Mouse (Mus musculus) spleen, adult 10 weeks (tissue): Measurements from ENCODE around the gene Gmpr2. TPM values are rescaled to one million over a fixed set of nuclear protein-coding genes. Genes with fewer than 3 reads are reported as not detected.

Experiments
- polyA plus RNA-seq: library from polyadenylated mRNA; stranded (reverse); fragments of 350-450 nt; fragmentation: Illumina TruSeq; extraction: RNeasy Lipid Tissue Mini Kit (QIAGEN cat#74804); gene quantifications from one replicate; pipeline ENCODE4 v1.2.3, GENCODE M21; 2015; ENCODE audit warnings: low replicate concordance; ENCODE audit not compliant: insufficient read depth

The Gmpr2 gene
- polyA plus RNA-seq, result 54.9 TPM

DNA sequence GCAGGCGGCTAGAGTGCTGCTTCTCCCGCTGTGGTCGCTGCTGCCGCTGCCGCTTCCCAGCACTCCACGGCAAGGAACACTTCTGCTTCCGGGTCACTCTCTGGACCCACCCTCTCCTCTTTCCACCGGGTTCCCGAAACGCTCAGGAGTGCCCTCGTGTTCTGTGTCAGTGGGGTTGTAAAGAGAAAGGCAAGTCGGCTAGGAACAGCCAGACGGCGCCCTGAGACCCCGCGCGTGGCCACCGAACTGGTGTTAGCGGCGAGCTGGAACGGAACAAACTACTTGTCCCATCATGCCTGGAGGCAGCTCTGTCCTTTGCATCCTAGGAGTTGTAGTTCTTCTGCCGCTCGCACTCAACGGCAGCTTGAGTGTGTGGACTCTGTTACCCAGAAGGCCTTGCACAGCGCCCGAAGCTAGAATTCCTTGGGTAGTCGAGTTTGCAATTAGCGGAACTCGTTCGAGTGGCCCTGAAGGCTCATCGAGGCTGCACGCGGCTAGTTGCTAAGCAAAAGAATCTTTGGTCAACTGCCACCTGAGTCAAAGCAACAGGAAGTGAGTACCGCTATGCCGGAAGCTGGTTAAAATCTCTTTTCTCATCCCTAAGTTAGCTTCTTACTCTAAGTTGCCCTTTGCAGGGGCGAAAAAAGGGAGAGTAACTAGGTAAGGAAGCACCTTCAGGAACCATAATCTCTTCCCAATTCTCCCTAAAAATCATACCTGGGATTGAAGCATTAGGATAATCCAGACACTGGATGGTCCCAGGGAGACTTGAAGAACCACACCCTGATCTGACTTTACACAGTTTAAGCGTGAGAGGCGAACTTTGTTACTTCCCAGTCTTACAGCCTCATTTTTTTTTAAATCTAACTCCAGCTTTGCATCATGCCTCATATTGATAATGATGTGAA is at the start of gene Gmpr2, which contains the start of gene Nedd8:
Gene Gmpr2 (plus strand): TSS at position 109 of the 908 bp plus-strand sequence.
Gene Nedd8 (minus strand): TSS at position 292 of the 908 bp plus-strand sequence.

DNA sequence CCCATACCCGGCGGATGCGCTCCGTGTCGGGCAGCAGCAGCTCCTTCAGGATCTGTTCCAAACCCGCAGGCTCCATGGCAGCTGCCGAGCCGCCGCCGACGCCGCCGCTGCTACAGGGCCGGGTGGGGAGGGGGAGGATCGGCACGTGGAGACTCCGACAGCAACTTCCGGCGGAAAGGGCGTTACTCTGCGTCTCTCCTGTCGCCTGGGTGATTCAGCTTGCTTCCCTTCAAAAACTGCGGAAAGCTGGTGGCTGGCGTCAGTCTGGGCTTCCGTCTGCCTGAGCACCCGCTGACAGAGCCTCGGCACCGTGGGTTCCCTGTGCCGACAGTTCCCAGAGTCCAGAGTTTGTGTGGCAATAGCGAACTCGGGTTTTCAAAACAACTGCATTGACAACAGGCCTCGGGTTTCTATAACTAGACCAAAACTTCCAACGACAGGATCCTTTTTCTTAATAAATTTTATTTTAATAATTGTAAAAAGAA is 36.2 kb upstream of the Gmpr2 start, which contains the start of gene Ipo4:
Gene Ipo4 (minus strand): TSS at position 435 of the 485 bp plus-strand sequence.

DNA sequence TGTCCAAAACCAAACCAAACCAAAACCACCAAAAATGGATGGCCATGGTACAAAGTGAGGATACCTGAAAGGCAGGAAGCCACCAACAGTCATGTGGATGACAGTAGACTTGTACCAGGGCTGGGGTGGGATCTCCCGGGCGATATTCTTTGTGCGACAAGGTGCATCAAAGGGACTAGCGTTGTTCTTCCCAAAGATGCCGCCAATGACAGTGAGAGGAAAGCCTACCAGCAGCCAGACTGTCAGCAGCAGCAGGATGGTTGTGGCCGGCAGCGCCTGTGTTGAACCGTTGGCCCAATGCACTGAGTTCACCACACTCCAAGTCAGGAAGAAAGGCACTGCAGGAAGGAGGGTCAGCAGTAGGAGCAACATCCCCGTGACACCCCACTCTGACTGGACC is 33.9 kb upstream of the Gmpr2 start, which contains the start of gene Gm49378:
Gene Gm49378 (minus strand): TSS at position 101 of the 400 bp plus-strand sequence.

DNA sequence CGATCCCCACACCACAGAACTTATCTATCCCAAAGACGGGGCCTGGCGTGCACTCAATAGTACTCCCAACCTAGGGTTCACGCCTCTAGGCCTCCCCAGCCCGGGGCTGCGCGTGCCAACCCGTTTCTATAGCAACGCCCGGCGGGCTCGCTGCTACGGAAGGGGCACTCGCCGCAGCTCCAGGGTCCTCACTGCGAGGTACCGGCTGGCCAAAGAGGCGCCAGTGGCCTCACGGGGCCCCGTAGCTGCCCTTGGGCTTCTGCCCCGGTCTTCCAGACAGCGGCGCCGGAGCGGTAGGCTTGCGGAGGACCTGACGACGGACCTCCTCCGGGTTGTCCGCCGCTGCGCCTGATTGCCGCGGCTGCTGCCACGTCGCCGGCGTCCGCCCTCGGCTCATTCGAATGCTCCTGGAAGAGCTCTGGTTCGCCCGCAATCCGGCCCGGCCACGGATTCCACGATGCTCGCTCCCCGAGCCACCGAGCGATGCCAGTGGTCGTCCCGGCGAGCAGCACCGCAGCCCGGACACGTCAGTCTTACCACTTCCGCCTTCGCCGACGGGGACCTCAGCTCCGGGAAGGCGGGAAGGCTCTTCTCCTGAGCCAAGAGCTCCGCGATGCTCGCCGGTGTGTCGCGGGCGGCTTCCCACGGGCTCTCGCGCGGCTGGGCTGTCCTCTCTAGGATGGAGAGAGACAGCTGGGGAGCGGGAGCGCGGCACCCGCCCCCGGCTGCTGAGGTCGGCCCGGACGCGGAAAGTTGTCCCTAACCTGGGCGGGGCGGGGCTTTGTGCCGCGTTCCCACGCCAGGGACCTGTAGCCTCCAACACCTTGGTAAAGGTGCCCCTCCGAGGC is 28.5 kb upstream of the Gmpr2 start, which contains the start of gene Tm9sf1:
Gene Tm9sf1 (minus strand): TSS at position 747 of the 848 bp plus-strand sequence.

DNA sequence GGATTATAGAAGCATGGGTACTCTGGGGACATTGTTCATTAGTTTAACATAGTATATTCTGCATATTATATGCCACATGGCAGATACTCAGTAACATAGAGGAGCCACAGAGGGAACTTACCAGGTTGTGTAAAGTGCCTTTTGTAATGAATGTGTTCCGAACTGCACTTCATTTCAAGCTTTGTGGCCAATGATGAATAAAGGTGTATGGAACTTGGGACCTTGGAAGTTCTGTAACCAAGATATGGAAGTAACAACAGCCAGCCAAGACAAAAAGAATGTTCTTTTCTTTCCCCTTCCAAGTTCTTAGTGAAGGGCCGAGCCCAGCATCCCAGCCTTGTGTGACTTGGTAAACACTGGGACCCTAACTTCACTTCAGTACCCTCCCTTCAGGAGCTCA is 21.9 kb upstream of the Gmpr2 start, which contains the start of gene Tssk4:
Gene Tssk4 (plus strand): TSS at position 301 of the 400 bp plus-strand sequence.

DNA sequence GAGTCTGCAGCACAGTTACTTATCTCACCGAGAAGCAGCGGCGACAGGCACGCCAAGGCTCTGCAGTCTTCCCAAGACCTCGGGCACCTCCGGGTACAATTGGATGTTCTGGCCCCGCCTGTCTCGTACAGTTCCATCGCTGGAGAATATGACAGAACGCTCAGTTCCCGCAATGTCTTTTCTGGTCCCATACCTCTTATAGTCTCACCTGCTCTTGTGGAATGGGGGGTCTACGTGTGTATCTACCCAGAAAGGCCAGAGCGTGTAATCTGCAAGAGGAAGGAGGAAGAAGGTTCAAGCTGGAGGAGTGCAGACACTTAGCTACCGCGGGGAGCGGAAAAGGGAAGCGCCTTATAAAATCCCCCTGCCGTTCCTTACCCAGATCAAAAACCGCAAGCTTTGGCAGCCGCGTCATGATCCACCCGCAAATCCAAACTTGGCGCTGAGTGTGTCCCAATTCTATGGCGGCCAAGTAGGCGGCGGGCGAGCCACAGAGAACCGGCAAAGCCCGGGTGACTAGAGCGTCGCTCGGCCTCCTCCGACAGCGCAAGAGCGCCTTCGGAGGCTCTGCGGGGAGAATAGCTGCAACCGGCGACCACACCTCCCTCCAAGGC is 11.7 kb upstream of the Gmpr2 start, which contains the start of gene Mdp1:
Gene Mdp1 (minus strand): TSS at position 549 of the 614 bp plus-strand sequence.

DNA sequence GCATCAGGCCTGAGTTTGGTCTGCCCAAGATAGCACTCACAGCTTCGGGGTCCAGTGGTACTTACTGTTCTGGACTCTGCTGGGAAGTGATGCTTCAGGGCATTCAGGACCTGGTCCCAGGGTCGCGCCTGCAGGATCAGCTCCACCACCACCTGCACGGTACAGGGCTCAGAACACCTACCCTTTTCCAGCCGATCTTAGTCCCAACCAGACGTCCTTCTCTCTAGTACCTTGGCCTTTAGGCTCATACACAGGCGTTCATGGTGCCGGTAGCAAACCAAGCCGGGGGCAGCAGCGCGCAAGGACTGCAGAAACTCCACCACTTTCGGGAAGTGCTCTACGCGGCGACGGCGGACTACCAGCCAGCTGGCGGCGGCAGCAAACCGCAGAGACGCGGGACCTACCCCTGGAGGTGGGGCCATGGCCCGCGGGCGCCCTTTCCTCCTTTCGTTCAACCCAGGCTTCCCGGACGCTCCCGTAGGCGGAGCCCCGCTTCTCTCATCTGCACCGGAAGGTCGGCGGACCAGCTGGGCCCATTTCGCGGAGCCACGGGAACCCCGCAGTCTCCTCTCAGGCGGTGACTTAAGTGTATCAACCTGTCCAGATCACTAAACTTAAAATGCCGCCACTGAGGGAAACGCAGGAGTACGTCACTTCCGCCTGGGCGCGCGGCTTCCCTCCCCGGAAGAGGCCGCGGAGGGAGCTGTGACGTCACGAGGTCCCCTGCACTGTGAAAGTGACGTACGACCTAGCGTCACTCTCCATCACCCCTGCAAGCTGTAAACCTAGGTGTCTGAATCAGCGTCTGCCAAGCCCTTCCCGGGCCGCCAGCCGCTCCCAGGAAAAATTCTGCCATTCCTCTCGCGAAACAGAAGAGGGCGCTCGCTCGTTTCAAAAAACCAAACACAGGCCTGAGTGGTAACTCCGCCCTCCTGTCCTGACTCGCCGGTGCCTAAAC is 9.7 kb downstream of the Gmpr2 start, which contains the start of gene Tinf2:
Gene Tinf2 (minus strand): TSS at position 661 of the 958 bp plus-strand sequence.

DNA sequence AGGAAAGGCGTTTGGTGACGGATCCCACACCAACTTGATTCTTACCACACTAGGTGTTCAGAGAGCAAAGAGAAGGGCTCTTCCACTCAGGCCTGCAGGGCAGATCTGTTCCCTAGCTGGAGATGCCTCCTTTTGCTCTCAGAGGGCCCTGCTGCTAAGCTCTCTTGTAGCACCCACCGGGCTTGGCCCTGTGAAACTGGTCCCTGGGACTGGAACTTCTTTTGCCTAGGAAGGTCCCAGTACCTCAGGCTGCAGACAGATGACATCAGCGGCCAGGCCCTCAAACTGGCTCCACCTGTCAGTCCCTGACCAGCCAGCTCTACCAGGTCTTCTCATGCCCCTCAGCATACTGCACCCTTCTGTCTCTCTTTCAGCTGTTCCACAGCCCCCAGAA is 42.0 kb downstream of the Gmpr2 start, which contains the start of gene Tgm1:
Gene Tgm1 (minus strand): TSS at position 198 of the 394 bp plus-strand sequence.

DNA sequence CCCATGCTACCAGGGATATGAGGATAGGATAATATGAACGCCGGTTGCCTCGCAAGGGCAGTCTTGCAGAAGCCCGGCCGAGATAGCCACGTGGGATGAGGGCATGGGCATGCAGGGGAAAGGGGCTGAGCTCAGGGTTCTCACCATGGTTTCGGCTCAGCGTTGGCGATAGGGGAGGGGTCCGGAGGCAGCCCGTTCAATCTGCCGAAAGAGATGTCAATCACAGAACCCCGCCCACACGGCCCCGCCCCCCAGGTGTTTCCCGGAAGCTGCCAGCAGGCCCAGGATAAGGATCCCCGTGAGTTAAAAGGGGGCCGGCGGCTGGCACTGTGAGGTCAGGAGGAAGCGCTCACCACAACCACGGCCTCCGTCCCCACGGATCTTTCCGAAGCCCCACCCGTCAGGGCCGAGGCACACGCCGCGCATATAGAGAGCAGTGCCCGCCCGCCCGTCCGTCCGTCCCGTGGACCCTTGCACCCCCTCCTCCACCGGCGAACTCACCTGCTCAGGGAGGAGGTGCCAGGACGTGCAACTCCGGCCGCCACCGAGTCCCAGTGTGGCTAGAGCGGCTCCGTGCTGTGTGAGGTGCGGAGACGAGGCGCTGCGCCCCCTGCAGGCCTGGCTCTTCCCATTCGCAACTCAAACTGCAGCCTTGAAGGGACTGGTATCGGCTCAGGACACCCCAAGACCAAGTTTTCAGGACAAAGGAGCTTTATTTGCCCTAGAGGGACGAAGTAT is 50.1 kb downstream of the Gmpr2 start, which contains the start of gene Rabggta:
Gene Rabggta (minus strand): TSS at position 564 of the 738 bp plus-strand sequence.

Other genes with a start within 250 kb of the Gmpr2 start
- 26.8 TPM for gene Dhrs4, start 193.2 kb upstream of the Gmpr2 start, polyA plus RNA-seq
- gene Carmil3, start 181.3 kb upstream of the Gmpr2 start, polyA plus RNA-seq, result 0.87 TPM
- gene Cpne6, start 161.5 kb upstream of the Gmpr2 start, polyA plus RNA-seq, result not detected
- not detected for gene Nrl, start 147.0 kb upstream of the Gmpr2 start, polyA plus RNA-seq
- 23.0 TPM for gene Pck2, start 131.7 kb upstream of the Gmpr2 start, polyA plus RNA-seq
- 64.7 TPM for gene Dcaf11, start 111.9 kb upstream of the Gmpr2 start, polyA plus RNA-seq
- gene A730061H03Rik, start 111.5 kb upstream of the Gmpr2 start, polyA plus RNA-seq, result not detected
- not detected for gene Fitm1, start 96.3 kb upstream of the Gmpr2 start, polyA plus RNA-seq
- gene Psme1, start 93.8 kb upstream of the Gmpr2 start, polyA plus RNA-seq, result 474 TPM
- 11.9 TPM for gene Emc9, start 86.6 kb upstream of the Gmpr2 start, polyA plus RNA-seq
- 451 TPM for gene Psme2, start 80.8 kb upstream of the Gmpr2 start, polyA plus RNA-seq
- 67.4 TPM for gene Rnf31, start 80.2 kb upstream of the Gmpr2 start, polyA plus RNA-seq
- gene Irf9, start 68.4 kb upstream of the Gmpr2 start, polyA plus RNA-seq, result 106 TPM
- gene Rec8, start 53.9 kb upstream of the Gmpr2 start, polyA plus RNA-seq, result 2.6 TPM
- gene Ipo4, start 36.0 kb upstream of the Gmpr2 start, polyA plus RNA-seq, result 21.3 TPM
- gene Gm49378, start 34.0 kb upstream of the Gmpr2 start, polyA plus RNA-seq, result 1.5 TPM
- 57.7 TPM for gene Tm9sf1, start 28.1 kb upstream of the Gmpr2 start, polyA plus RNA-seq
- 1.7 TPM for gene Tssk4, start 21.8 kb upstream of the Gmpr2 start, polyA plus RNA-seq
- 71.8 TPM for gene Mdp1, start 11.4 kb upstream of the Gmpr2 start, polyA plus RNA-seq
- 226 TPM for gene Nedd8, start 183 bp downstream of the Gmpr2 start, polyA plus RNA-seq
- 54.5 TPM for gene Tinf2, start 9.9 kb downstream of the Gmpr2 start, polyA plus RNA-seq
- 15.3 TPM for gene Tgm1, start 42.0 kb downstream of the Gmpr2 start, polyA plus RNA-seq
- gene Rabggta, start 50.3 kb downstream of the Gmpr2 start, polyA plus RNA-seq, result 19.2 TPM
- 90.3 TPM for gene Dhrs1, start 73.7 kb downstream of the Gmpr2 start, polyA plus RNA-seq
- 22.0 TPM for gene Nop9, start 73.8 kb downstream of the Gmpr2 start, polyA plus RNA-seq
- gene Cideb, start 86.5 kb downstream of the Gmpr2 start, polyA plus RNA-seq, result not detected
- gene Ltb4r2, start 89.5 kb downstream of the Gmpr2 start, polyA plus RNA-seq, result 0.28 TPM
- gene Ltb4r1, start 94.0 kb downstream of the Gmpr2 start, polyA plus RNA-seq, result 1.8 TPM
- 3.7 TPM for gene Adcy4, start 112.2 kb downstream of the Gmpr2 start, polyA plus RNA-seq
- gene Ripk3, start 116.9 kb downstream of the Gmpr2 start, polyA plus RNA-seq, result 53.5 TPM
- gene Nfatc4, start 151.2 kb downstream of the Gmpr2 start, polyA plus RNA-seq, result 3.8 TPM
- gene Nynrin, start 182.1 kb downstream of the Gmpr2 start, polyA plus RNA-seq, result 2.3 TPM
- 0.12 TPM for gene Cbln3, start 212.5 kb downstream of the Gmpr2 start, polyA plus RNA-seq
- 59.4 TPM for gene Khnyn, start 213.0 kb downstream of the Gmpr2 start, polyA plus RNA-seq
- gene Sdr39u1, start 228.4 kb downstream of the Gmpr2 start, polyA plus RNA-seq, result 28.8 TPM